Mouse (Mus musculus) T-helper 2 cell (primary cell): ENCODE data around the gene Impg1.

Source experiments
- in situ Hi-C: fragments of 300-600 bp; cut with MboI, MseI; formaldehyde crosslinking; loops from one replicate; pipeline ENCODE4 v1.15.1; 2025; ENCODE audit warnings: high pct_unique_total_duplicates

The Impg1 gene

GRCm38 (mm10) chr9:80465381-80465780, at the start of gene Impg1:
Gene Impg1 (minus strand): TSS chr9:80465481.
- in situ Hi-C loops = no loop called here

GRCm38 (mm10) chr9:80509464-80510153, 44.3 kb upstream of the Impg1 start:
- in situ Hi-C loops = no loop called here

GRCm38 (mm10) chr9:80504496-80505012, 39.3 kb upstream of the Impg1 start:
- in situ Hi-C loops = no loop called here

- in situ Hi-C loops = loop anchor here (10.0 kb wide), 1 partner anchor 1523 kb away; no protein-coding TSS in a partner anchor
Observed at GRCm38 (mm10) chr9:80491591-80491990, 26.3 kb upstream of the Impg1 start.

- in situ Hi-C loops = no loop called here
Observed at GRCm38 (mm10) chr9:80460420-80460819, 4.9 kb downstream of the Impg1 start.

- in situ Hi-C loops = no loop called here
Observed at GRCm38 (mm10) chr9:80450467-80451261, 14.6 kb downstream of the Impg1 start.

GRCm38 (mm10) chr9:80441096-80441710, 24.1 kb downstream of the Impg1 start:
- in situ Hi-C loops = no loop called here

DNA sequence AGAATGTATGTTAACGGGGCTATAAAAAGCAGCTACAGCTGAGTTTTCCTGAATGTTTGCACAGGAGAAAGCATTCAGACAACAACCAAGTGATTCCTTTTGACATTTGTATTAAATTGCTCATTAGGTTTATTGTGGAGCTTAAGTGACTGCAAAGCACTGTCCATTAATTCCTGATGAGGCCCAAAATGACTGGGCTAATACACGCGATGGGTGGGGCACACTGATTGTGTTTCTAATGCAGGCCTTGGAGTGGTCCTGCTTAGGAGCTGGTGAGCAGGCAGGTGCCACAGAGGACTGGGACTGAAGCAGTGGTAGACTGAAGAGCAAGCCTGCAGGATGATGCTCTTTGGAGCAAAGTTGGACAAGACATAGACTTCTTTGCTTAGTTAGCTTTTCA, 73.9 kb downstream of the Impg1 start:
- in situ Hi-C loops = no loop called here

- in situ Hi-C loops = no loop called here
Observed at GRCm38 (mm10) chr9:80391002-80391401, 74.3 kb downstream of the Impg1 start.

DNA sequence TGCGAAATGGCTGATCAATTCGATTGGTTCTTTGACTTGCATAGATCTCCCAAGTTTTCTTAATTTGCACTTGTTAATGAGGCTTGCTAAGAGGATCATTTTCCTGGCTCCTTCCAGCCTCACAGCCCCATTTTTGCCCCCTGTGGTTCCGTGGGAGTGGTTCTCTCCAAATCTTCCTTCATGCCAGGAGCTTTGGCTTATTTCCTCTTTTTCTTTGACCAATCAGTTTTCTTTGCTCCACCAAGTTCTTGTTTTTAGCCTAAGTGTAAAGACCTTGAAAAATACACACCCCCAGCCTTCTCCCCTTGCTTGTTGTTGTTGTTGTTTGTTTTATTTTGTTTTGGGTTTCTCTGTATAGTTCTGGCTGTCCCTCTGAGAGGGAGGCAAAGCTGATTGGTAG, 77.4 kb downstream of the Impg1 start:
- in situ Hi-C loops = no loop called here

GRCm38 (mm10) chr9:80386492-80386891, 78.8 kb downstream of the Impg1 start:
- in situ Hi-C loops = no loop called here

- in situ Hi-C loops = no loop called here
Observed at GRCm38 (mm10) chr9:80386000-80386399, 79.3 kb downstream of the Impg1 start.

DNA sequence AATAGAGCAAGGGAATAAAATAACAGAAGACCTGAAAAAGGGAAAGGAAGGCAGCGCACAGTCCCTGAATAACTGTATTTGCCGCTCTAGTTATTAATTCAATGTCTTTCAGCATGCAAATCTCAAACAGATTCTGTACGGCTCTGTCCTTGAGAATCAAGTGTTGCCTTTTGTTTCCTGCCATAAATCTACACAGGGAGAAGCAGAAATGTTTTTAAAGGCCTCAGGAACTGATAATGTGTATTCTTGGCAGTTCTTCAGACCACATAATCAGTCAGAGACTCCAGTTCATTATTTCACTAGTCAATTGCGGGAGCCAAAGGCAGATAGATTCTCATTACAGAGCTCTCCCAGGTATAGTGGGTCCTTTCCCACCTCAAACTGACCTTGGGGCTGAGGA, 82.6 kb downstream of the Impg1 start:
- in situ Hi-C loops = no loop called here

GRCm38 (mm10) chr9:80380078-80380645, 85.1 kb downstream of the Impg1 start:
- in situ Hi-C loops = no loop called here

DNA sequence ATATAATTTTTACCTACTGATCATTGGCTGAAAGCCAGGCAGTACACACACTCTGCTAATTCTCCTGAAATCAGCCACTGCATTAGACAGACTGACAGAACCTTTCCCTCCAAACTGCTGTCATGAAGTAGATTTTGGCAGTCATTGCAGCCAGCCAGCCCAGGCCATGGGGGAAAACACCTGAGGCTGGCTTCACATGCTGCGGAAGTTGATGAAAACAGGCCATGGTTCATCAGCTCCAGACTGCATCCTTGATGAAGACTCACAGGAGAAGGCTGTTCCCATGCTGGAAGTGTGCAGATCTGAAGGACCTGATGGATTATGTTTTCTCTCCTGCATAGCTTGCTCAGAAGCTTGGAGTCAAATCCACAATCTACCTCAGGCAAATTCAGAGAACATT, 91.2 kb downstream of the Impg1 start:
- in situ Hi-C loops = loop anchor here (5.0 kb wide), 1 partner anchor 1823 kb away; no protein-coding TSS in a partner anchor

- in situ Hi-C loops = loop anchor here (5.0 kb wide), 1 partner anchor 1824 kb away; no protein-coding TSS in a partner anchor
Observed at GRCm38 (mm10) chr9:80373304-80373739, 92.0 kb downstream of the Impg1 start.

- in situ Hi-C loops = no loop called here
Observed at GRCm38 (mm10) chr9:80368636-80369035, 96.6 kb downstream of the Impg1 start.

- in situ Hi-C loops = no loop called here
Observed at GRCm38 (mm10) chr9:80367520-80368204, 97.6 kb downstream of the Impg1 start.

GRCm38 (mm10) chr9:80360063-80360462, 105.2 kb downstream of the Impg1 start:
- in situ Hi-C loops = no loop called here

DNA sequence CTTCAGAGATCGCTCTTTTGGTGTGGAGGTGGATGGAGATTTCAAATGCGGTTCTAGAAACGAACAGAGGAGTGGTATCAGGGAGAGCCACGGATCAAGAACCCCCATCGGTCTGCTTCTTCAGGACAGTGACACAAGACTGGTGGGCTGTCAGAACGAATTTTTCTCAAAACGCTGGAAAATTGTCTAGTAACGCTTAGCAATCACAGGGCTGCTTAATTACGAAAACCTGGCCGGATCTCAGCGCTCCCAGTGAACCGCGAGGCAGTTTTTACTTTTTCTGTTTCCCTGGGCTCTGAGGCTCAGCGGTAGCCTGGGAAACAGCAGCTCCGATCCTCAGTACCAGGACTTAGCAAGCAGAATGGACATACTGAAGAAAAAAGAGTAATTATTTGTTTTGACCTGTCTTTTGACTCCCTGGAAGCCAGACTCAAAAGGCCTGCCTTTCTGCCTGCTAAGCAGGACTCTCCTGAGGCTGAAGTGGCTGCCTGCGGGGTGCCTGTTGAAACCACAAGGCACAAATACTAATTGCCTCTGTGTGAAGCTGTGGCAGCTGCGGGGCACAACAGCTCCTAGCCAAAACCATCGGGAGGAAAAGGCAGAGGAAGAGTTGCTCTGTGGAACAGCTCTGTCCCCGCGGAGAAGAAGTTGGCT, 113.5 kb downstream of the Impg1 start:
- in situ Hi-C loops = no loop called here

GRCm38 (mm10) chr9:80351295-80351677, 114.0 kb downstream of the Impg1 start:
- in situ Hi-C loops = no loop called here
